Mouse (Mus musculus): Measurements from ENCODE around the gene Kcnk16. TPM values are rescaled to one million over a fixed set of nuclear protein-coding genes. Genes with fewer than 3 reads are reported as not detected.
A peak's percentile ranks its signal among the peaks of the same experiment; 100 is the strongest.

The Kcnk16 gene
- polyA plus RNA-seq, 1 experiment from 2014 or later = not detected

GRCm38 (mm10) chr14:20211754-20212601 is 57.0 kb downstream of the Kcnk16 start:
- Histone ChIP-seq H3K9ac (no peak overlapping the region), H3K4me1 (peaks cover 8% of the 10 kb centered on the region), H3K9me3 (replicated peaks) (no peaks in the 10 kb centered on the region), H3K36me3 (no peaks in the 10 kb centered on the region), H3K27me3 (no peaks in the 10 kb centered on the region; the same call in 1 of the 2 replicates), H3K4me2 (replicated peaks) (no peak overlapping the region), H3K27ac (0 out of 2 replicates have a peak overlapping the region, but pooled peaks have one; percentile 23), H3K4me3 (no peak overlapping the region)
- 0 out of 2 replicates have a peak, but pooled peaks have one; percentile 29 for ATAC-seq (ENCODE audit: low FRiP score)
- WGBS = 37% methylated on average over 9 of the region's 9 CpGs

Other genes with a start within 250 kb of the Kcnk16 start
- gene Saysd1, start 130.7 kb downstream of the Kcnk16 start, polyA plus RNA-seq (2016; fragmentation: Nextera tagmentation; extraction: Ambion mirVana) = 10.6 and 10.8 TPM in 2 replicates
- gene Kcnk5, start 87.4 kb downstream of the Kcnk16 start, polyA plus RNA-seq (2016; fragmentation: Nextera tagmentation; extraction: Ambion mirVana) = 5.8 and 6.9 TPM in 2 replicates
- gene Nudt13, start 25.5 kb upstream of the Kcnk16 start, polyA plus RNA-seq (2016; fragmentation: Nextera tagmentation; extraction: Ambion mirVana) = 11.7 and 12.5 TPM in 2 replicates
- 55.0 and 59.5 TPM in 2 replicates for gene Ecd, start 78.9 kb upstream of the Kcnk16 start, polyA plus RNA-seq (2016; fragmentation: Nextera tagmentation; extraction: Ambion mirVana)
- 52.5 and 53.2 TPM in 2 replicates for gene Fam149b, start 79.0 kb upstream of the Kcnk16 start, polyA plus RNA-seq (2016; fragmentation: Nextera tagmentation; extraction: Ambion mirVana)
- 150 and 158 TPM in 2 replicates for gene Dnajc9, start 119.7 kb upstream of the Kcnk16 start, polyA plus RNA-seq (2016; fragmentation: Nextera tagmentation; extraction: Ambion mirVana)
- gene Mrps16, start 124.4 kb upstream of the Kcnk16 start, polyA plus RNA-seq (2016; fragmentation: Nextera tagmentation; extraction: Ambion mirVana) = 65.0 and 67.4 TPM in 2 replicates
- 0.73 and 2.3 TPM in 2 replicates for gene Cfap70, start 183.0 kb upstream of the Kcnk16 start, polyA plus RNA-seq (2016; fragmentation: Nextera tagmentation; extraction: Ambion mirVana)
- gene Anxa7, start 210.9 kb upstream of the Kcnk16 start, polyA plus RNA-seq (2016; fragmentation: Nextera tagmentation; extraction: Ambion mirVana) = 19.9 TPM in 2 replicates
- gene Mss51, start 227.7 kb upstream of the Kcnk16 start, polyA plus RNA-seq (2016; fragmentation: Nextera tagmentation; extraction: Ambion mirVana) = 0.82 and 0.83 TPM in 2 replicates